Mouse (Mus musculus) stomach, embryonic 14.5 days (tissue): ENCODE data around the gene Krt18. TPM values are rescaled to one million over a fixed set of nuclear protein-coding genes. Genes with fewer than 3 reads are reported as not detected.
"Not testable (repeated sequence)": the region's sequence is repeated elsewhere in the genome, so short reads cannot be mapped to it uniquely, and the experiment has no call there.

Source experiments
- ATAC-seq: fragments of 200-750 bp; cut with Nextera tagmentation; 2 replicates; pipeline ENCODE4 v1.8.0; 2017; ENCODE audit warnings: low read depth, moderate TSS enrichment; ENCODE audit not compliant: insufficient number of reproducible peaks, insufficient read depth, low FRiP score
- H3K27ac ChIP-seq: fragments of 300-500 bp; sonication (generic); 2 replicates; pipeline ENCODE4 v1.5.1; 2014; ENCODE audit warnings: mild to moderate bottlenecking, low read length, moderate library complexity, mixed read lengths
- H3K27me3 ChIP-seq: fragments of 300-500 bp; sonication (generic); 2 replicates; pipeline ENCODE4 v1.6.1; 2014; ENCODE audit warnings: low read length, control low read depth, mixed read lengths; ENCODE audit not compliant: control insufficient read depth, insufficient read depth
- H3K36me3 ChIP-seq: fragments of 300-500 bp; sonication (generic); 2 replicates; pipeline ENCODE4 v1.6.1; 2014; ENCODE audit warnings: mild to moderate bottlenecking, control low read depth, low read length, moderate library complexity, mixed read lengths; ENCODE audit not compliant: control insufficient read depth, insufficient read depth
- H3K4me1 ChIP-seq: fragments of 300-500 bp; sonication (generic); 2 replicates; pipeline ENCODE4 v1.6.1; 2014; ENCODE audit warnings: low read length, control low read depth, mixed read lengths; ENCODE audit not compliant: control insufficient read depth, insufficient read depth
- H3K4me2 ChIP-seq: fragments of 300-500 bp; sonication (generic); replicated peaks from 2 replicates; pipeline ENCODE4 v1.6.1; 2014; ENCODE audit warnings: low read depth, low read length, control low read depth
- H3K4me3 ChIP-seq: fragments of 300-500 bp; sonication (generic); 2 replicates; pipeline ENCODE4 v1.5.1; 2014; ENCODE audit warnings: low read depth, low read length, control low read depth
- H3K9ac ChIP-seq: fragments of 300-500 bp; sonication (generic); replicated peaks from 2 replicates; pipeline ENCODE4 v1.6.1; 2014; ENCODE audit warnings: low read depth, mild to moderate bottlenecking, control low read depth, low read length, moderate library complexity, mixed read lengths
- H3K9me3 ChIP-seq: fragments of 300-500 bp; sonication (generic); 2 replicates; pipeline ENCODE4 v1.6.1; 2016; ENCODE audit warnings: low read depth, low read length, control low read depth; ENCODE audit not compliant: control insufficient read depth
- WGBS: fragments of 180-500 bp; shearing (Covaris S2); extraction: QIAGEN DNeasy Blood & Tissue Kit; methylation state at CpG from one replicate; pipeline ENCODE4 v1.1.7; 2014; 5-methylcytosine and 5-hydroxymethylcytosine counted together
- polyA plus RNA-seq: library from polyadenylated mRNA; unstranded; fragments of >200 nt; fragmentation: Nextera tagmentation; extraction: Ambion mirVana; gene quantifications from 2 replicates; pipeline ENCODE4 v1.2.1, GENCODE M21; 2014

The Krt18 gene
- polyA plus RNA-seq, 1 experiment from 2014 or later: 407 TPM

DNA sequence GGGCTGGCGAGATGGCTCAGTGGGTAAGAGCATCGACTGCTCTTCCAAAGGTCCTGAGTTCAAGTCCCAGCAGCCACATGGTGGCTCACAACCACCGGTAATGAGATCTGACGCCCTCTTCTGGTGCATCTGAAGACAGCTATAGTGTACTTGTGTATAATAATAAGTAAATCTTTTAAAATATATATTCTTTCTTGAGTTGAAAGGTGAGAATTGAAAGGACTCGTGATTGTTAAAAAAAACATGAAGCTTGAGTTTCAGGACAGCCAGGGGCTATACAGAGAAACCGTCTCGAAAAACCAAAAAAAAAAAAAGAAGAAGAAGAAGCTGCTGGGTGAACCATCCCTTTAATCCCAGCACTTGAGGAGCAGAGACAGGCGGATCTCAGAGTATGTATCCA, 51.9 kb downstream of the Krt18 start:
- WGBS: 71% methylated on average over 8 of the region's 8 CpGs
- Histone ChIP-seq H3K36me3 (peaks cover 32% of the 10 kb centered on the region), H3K4me1 (peaks cover 13% of the 10 kb centered on the region; the same call in 1 of the 2 replicates)
- H3K4me3 ChIP-seq, H3K4me2 ChIP-seq, H3K9ac ChIP-seq, H3K9me3 ChIP-seq, H3K27ac ChIP-seq, ATAC-seq, H3K27me3 ChIP-seq: not testable (repeated sequence)

DNA sequence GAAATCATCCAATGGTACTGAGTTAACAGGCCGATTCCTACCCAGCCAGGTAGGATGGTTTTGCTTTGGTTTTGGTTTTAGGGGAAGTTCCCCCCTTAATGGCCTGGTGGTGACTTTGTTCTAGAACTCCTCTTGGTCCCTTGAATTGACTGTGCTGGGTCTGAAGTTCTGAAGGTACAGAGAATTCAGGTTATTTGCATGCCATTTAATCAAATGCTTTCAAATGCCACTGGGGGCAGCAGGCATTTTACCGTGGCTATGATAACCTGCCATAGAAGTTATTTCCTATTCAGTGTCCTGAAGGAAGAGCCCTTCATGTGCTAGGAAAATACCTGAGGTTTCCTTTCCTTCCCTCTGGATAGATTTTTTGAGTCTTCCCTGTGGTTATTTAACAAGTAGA, 52.4 kb downstream of the Krt18 start:
- peaks cover 35% of the 10 kb centered on the region for H3K36me3 ChIP-seq
- ATAC-seq: no peak

More for the DNA sequence above, 52.4 kb downstream of the Krt18 start:
- Histone ChIP-seq H3K4me1 (peaks cover 8% of the 10 kb centered on the region; the same call in 1 of the 2 replicates), H3K9me3 (no peaks in the 10 kb centered on the region), H3K9ac (no peak overlapping the region), H3K27ac (no peak overlapping the region), H3K27me3 (no peaks in the 10 kb centered on the region), H3K4me3 (no peak overlapping the region), H3K4me2 (no peak overlapping the region)
- 62% methylated on average over 2 of the region's 2 CpGs for WGBS

Other genes with a start within 250 kb of the Krt18 start
- gene Krt72, start 241.7 kb upstream of the Krt18 start, polyA plus RNA-seq: not detected in 2 replicates
- not detected in 2 replicates for gene Krt73, start 225.8 kb upstream of the Krt18 start, polyA plus RNA-seq
- not detected in 2 replicates for gene Krt2, start 210.0 kb upstream of the Krt18 start, polyA plus RNA-seq
- 1.4 and 1.9 TPM in 2 replicates for gene Krt1, start 177.4 kb upstream of the Krt18 start, polyA plus RNA-seq
- gene Krt77, start 158.5 kb upstream of the Krt18 start, polyA plus RNA-seq: 0.13 and 0.14 TPM in 2 replicates
- not detected in 2 replicates for gene Krt76, start 135.3 kb upstream of the Krt18 start, polyA plus RNA-seq
- 60.1 and 100 TPM in 2 replicates for gene Krt4, start 103.4 kb upstream of the Krt18 start, polyA plus RNA-seq
- gene Krt79, start 87.9 kb upstream of the Krt18 start, polyA plus RNA-seq: 0.38 and 0.78 TPM in 2 replicates
- gene Krt78, start 73.9 kb upstream of the Krt18 start, polyA plus RNA-seq: 0.36 and 0.66 TPM in 2 replicates
- 707 and 780 TPM in 2 replicates for gene Krt8, start 23.7 kb upstream of the Krt18 start, polyA plus RNA-seq
- 129 and 134 TPM in 2 replicates for gene Eif4b, start 45.6 kb downstream of the Krt18 start, polyA plus RNA-seq
- 42.6 and 48.5 TPM in 2 replicates for gene Tns2, start 72.2 kb downstream of the Krt18 start, polyA plus RNA-seq
- 15.2 and 16.7 TPM in 2 replicates for gene Spryd3, start 108.1 kb downstream of the Krt18 start, polyA plus RNA-seq
- gene Igfbp6, start 116.2 kb downstream of the Krt18 start, polyA plus RNA-seq: 12.4 and 13.1 TPM in 2 replicates
- 2.1 and 2.2 TPM in 2 replicates for gene Soat2, start 122.3 kb downstream of the Krt18 start, polyA plus RNA-seq
- 52.0 and 54.0 TPM in 2 replicates for gene Zfp740, start 175.1 kb downstream of the Krt18 start, polyA plus RNA-seq
- gene Csad, start 176.5 kb downstream of the Krt18 start, polyA plus RNA-seq: 60.5 and 63.9 TPM in 2 replicates
- gene Itgb7, start 203.8 kb downstream of the Krt18 start, polyA plus RNA-seq: 5.8 and 9.9 TPM in 2 replicates
- gene Rarg, start 229.3 kb downstream of the Krt18 start, polyA plus RNA-seq: 36.9 and 40.5 TPM in 2 replicates
- 0.36 and 0.56 TPM in 2 replicates for gene Gm9918, start 242.4 kb downstream of the Krt18 start, polyA plus RNA-seq